Mouse (Mus musculus) cerebellum, postnatal 14 days (tissue): Measurements from ENCODE around the gene Nabp1.

ENCODE experiments used
- DNase-seq, 2 experiments: peaks; one replicate each; pipeline ENCODE4 v3.0.0; 2021; ENCODE audit warnings: mixed read lengths in 2 of 2

Gene Nabp1

DNA sequence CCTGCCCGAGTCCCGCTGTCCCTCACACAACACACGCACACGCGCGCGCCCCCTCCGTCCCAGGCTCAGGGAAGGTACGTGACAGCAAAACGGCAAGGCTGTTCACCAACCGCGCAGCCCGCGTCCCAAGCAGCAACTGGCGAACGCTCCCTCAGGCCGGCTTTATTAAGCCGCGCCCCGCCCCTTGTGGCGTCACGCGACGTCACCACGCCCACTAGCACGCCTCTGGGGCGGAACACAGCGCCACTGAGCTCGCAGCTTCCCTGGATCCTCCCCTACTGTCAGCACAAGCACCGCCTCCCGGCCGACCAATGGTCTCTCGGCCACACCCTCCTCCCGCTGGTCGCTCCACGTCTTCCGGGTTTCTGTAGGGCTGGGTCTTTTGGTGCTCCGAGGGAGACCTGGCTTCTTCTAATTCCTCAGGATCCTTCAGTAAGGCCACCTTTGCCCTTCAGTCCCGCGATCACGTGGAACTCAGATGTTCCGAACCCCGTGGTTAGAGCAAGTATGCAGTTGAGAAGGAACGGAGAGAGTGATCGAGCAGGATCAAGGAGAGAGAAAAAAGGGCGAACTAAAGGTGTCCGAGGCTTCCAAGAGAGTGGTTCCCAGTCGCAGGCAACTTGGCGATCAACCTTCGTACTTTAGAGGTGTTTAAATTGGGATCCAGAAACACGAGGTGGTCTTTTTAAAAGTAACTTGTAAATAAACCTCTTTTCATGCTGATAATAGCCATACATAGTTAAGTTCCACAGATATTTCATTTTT is at the start of gene Nabp1:
Gene Nabp1, minus strand, starts transcription at position 164 of the 765 bp plus-strand sequence.
- peak; percentile 98 to 99 for DNase-seq

DNA sequence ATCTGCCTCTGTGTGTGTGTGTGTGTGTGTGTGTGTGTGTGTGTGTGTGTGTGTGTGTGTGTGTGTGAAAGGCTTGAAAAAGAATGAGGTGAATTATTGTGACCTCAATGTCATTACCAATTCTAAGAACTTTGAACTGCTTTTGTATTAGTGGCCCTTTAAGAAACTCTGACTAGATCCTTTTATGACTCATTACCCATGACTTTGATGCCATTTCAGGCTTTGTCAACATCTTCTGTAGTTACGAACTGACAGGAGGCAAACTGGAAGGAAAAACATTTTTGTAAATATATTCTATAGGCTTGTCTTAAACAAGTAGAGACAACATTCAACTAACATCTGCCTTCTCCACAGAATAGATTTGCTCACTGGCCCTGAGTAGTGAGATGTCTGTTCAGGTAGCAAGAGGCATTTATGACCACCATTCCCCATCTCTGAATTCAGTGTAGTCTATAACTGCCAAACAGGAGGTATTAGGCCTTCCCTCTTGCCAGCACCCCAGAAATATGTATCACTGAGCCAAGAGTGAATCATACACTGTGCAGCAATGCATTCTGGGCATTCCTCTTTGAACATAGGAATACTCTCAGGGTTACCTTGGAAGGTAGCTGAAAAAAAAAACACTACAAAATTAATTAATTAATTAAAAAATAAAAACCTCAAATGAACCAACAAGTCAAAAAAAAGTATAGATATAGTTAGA is 47.5 kb upstream of the Nabp1 start:
- DNase-seq: no peak

DNA sequence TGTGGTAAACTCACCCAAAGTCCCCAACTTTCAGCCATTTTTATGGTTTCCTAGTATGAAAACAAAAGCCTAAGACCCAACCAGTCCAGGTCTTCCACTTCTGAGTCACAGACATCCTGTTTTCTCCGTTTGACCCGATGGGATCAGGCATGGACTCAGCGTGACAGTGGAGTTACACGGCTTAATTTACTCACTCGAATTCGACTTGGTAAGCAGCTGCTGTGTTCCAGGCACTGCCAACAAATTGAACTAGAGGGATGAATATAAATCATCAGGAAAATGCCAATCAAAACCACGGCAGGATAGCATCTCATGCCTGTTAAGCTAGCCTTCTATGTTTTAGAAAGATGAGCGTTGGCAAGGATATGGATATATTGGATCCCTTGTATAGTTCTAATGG is 43.4 kb upstream of the Nabp1 start:
- DNase-seq: peak; percentile 29 to 37

DNA sequence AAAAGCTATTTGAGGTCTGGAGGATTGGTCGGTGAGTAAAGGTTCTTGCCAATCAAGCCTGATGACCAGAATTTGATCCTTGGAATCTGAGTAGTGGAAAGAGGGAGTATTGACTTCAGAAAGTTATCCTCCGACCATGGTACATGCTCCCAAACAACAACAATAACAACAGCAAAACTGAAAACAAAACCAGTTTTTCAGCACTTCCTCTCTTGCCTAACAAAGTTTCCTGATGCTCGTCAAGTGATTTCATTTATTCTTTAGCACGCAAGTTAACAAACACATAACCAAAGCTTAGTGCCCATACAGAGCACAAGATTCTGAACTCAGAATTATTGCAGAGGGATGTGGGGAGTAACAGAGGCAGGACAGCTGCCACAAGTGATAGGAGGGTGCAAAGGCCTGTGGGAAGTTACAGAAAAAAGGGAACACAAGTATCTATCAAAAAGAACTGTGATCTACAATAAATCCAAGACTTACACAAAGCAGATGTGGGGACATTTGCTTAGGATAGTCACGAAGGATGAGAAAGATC is 42.1 kb upstream of the Nabp1 start:
- no peak for DNase-seq

DNA sequence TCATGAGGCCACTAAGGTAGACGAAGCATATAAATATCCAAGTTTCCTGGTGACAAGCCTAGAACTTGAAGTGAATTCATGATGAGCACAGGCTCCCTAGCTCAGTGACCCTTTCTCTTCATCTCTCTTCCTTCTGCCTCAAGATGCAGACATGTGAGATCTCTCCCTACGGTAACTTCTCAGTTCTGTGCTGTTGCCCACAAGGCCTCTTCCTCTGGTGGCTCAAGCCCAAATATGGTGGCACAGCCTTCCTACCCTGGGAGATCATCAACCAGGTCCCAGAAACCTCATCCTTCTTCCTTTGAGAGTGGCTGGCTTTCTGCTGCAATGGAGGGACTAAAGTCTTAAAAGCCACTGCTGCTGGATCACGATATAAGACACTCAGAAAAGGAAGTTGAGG is 40.9 kb upstream of the Nabp1 start:
- DNase-seq: no peak

DNA sequence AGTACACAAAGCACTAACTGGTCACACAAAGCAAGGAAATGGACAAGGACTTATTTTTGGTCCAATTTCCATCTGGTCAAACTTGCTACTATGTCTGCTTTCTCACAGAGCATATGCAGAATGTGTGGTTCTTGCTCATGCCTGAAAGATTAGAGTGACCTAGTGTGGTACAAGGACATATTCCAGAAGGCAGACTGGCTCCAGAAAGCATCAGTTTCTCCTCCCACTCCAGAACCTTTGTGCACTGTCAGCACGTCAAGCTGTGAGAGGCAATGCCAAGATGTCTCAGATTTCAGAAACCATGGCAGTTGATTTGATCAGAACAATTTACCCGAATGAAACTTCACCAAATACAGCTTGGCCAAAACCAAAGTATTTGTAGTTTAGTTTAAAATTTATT is 37.4 kb upstream of the Nabp1 start:
- DNase-seq: peak in 1 of 2 experiments; percentile 28

DNA sequence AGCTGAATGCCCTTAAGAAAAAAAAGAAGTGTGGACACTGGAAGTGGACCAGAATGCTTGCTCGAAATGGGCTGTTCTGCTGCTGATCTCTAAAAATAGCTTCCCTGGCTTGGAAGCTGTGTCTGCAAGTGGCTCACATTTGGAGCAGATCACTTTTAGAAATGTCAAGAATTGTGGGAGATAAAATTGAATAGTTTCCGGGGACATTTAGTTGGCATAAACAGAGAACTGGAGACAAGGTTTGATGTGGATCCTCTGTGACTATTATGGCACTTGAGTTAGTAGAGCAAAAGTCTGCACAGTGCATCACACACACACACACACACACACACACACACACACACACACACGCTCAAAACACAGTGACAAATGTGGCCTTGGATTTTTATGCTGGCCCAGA is 36.8 kb upstream of the Nabp1 start:
- peak in 1 of 2 experiments; percentile 17 for DNase-seq

DNA sequence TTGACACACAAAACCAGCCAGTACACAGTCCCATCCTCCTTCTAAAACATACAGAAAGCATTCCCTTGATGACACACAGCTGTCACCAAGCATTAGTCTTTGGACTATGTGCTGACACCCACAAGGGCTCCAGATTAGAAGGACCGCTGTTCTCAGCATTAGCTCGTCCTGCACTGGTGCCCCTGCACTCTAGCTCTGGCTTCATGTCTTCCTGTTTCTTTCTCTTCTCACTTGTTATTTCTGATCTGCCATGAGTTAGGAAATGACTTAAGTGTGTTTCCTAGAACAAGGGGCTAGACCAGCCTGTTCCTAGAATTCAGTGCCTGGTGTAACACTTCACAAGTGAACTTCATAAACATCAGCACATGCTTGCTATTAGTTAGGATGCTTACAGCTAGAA is 36.2 kb upstream of the Nabp1 start:
- no peak for DNase-seq

DNA sequence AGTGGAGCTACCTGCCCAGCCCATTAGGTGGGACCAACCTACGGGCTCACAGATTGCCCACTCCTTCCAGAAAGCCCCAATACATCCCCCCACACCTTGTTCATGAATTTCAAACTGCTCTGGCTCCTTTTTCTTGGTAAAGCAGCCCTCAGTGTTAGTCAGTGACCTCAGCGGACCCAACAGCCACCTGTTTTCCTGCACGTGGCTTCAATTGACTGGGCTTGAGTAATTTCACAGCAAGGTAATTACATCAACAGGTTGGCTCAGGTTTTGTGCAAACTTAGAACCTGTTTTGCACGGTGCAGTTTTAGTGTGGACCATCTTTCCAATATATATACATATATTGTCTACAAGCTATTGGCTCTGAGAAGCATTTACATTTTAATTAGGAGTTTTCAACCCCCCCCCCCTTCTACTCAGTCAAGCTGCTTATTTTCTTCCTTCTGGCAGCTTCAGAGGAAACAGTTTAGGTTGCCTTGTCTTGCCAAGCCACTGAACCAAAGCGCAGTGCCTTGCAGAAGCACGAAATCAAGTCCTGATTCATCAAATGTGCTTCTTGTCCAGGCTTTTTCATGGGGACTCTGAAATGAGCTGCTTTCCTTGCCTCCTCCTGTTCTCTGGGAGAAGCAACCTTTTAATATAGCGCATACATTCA is 35.0 kb upstream of the Nabp1 start:
- peak; percentile 19 to 34 for DNase-seq

DNA sequence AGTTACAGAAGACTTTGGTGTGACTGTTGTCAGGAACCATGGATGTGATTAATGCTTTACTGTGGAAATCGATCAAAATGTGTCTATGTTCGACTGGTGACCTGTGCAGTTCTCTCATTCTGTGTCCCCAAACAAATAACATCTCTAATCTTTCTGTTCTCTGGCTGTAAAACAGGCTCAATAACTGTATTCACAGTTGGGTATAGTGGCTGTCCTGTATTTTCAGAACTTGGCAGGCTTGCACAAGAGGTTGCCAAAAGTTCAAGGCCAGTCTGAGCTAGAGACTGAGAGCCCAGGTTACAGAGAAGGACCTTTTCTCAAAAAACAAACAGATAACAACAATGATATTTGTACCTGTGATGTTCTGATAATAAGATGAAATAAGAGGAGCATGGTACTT is 34.1 kb upstream of the Nabp1 start:
- peak in 1 of 2 experiments; percentile 27 for DNase-seq

DNA sequence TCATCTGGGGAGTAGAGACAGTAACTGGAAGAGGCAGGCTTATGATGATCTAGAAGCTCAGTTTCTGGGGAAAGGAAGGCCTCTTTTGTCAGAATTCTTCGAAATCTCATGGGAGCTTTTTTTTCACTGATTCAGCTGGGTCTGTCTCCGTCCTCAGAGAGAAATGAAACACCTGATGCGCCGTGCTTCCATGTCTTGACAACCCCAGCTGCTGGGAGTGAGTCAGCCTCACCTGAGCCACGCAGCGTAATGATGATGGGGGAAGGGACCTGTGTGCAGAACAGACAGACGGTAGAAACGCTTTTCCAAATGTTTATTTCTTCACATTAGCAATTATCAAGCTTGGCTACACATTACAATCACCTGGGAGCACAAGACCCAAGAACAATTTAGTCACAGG is 31.6 kb upstream of the Nabp1 start:
- no peak for DNase-seq

DNA sequence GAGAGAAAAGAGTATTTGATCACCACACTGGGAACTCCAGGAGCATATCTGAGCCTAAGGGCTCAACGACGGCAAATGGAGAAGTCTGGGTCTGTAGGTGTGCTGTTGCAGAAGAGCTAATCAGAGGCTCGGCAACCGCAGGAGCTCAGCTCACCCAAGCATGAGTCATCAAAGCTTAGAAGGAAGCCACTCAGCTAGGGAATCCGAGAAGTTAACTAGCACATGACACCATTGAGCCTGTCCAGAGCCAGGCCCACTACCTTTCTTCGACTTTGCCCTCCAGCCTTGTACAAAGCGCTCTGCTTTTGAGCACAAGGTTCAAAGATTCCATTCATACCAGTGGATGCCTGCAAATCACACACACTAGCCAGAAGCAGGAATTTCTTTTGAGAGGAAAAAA is 30.9 kb upstream of the Nabp1 start:
- no peak for DNase-seq

DNA sequence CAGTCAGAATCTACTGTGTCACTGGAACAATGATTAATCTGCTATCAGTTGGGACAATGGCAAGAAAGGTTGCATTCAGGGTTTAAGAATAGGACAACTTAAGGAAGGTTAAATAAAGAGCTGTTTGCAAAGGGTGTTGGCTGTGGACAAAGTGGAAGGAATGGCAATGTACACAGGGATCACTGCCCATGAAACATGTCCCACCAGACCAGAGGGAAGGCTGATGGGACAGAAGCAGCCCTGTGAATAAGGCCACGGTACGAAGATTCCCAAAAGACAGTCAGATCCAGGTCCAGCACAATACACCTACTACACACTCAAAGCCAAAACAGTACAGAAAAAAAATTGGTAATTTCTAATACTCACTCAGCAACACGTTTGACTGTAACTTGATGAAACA is 30.3 kb upstream of the Nabp1 start:
- DNase-seq: no peak

DNA sequence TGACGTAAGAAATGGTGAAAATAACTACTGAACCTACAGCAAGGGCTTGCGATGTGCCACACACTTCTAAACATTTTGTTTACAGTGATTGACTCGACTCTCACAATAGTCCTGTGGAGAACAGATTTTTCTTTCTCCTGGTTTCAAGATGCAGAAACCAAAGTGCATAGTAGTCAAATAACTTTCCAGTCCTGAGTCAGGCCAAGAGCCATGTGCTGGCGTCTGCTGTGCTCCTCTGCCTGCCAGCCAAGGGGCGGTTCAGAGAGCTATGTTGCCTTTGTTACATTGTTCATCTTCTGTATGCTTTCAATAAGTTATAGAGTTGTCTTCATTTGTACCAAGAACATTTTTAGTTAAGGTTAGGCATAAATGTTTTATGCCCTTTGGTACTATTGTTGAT is 29.2 kb upstream of the Nabp1 start:
- DNase-seq: no peak

DNA sequence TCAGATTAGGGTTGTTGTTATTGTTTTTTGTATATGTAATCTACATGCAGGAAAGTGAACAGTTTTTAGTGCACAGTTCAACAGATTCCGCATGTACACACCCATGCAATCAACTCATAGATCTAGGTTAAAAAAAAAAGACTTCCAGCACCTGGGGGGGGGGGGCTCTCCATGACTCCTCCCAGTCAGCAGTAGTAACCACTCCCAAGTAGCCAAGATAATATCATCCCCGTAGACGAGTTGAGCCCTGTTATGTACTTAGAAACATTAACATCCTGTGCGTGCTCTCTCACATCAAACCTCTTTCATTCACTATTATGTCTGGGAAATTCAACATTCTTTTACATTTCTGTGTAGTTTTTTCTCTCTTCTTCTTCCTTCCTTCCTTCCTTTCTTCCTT is 28.0 kb upstream of the Nabp1 start:
- DNase-seq: no peak

DNA sequence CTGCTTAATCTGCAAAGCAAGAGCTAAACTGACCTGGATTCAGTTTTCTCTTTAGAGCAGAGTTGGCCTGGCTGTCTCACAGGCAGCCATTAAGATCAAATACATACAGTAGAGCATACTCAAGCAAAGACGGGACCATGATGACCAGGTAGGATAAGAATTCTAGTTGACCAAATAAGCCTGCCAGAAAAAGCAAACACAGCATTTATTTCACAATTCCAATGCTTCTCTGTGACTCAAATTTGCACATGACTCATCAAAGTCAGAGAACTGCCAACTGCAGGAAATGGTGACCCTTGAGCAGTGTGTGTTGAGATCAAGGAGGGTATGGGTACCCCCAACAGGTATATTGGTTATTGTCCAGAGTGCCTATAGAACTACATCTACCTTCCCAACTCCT is 27.4 kb upstream of the Nabp1 start:
- no peak for DNase-seq

DNA sequence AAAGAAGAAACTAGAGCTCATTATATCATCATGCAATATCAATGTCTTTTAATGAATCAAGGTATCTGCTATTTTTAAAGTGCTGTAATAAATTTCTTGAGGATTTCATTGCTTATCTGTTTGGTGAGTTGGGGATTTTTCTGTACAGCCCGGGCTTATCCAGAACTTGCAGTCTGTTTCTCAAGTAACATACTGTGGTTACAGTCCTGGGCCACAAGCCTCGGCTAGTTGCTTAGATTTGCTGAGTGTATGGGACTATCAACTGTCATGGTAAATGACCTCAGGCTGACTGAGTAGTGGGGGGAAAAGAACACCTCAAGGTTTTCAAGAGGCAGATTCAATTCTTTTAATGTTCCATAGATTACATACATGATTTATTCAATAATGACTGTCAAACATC is 24.8 kb upstream of the Nabp1 start:
- no peak for DNase-seq

DNA sequence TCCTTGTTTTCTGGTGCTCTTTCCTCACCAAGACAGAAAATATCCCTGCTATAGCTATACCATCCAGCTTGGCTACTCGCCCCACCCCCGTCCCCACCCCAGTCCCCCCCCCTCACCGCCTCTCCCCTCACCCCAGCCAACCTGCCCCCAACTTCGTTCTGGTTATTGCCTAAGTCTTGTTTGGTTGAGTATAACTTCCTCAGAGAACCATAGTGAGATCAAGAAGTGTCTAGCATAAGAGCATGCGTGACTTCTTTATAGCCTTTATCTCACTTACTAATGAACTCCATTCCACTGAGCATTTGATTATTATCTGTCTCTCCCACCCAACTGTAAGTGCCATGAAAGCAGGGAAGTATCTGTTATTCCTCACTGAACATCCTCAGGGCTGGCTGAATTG is 24.1 kb upstream of the Nabp1 start:
- no peak for DNase-seq

DNA sequence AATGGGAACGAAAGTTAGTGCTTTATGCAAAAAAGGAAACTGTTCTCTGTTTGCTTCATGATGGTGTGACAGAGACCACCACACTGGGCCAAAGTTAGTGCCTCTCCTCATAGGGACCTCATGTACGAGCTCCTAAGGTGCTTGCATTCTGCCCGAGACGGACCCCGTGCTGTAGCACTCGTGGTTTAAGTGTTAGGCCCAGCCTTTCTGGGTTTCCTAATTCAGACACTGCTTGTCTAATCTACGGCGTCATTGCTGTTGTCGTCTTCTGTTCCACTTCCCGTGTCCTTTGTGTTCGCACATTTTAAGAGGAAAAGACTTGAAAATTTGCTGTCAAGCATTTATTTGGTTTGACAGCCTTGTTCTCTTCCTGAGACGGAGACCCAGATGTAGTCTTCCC is 23.0 kb upstream of the Nabp1 start:
- no peak for DNase-seq

DNA sequence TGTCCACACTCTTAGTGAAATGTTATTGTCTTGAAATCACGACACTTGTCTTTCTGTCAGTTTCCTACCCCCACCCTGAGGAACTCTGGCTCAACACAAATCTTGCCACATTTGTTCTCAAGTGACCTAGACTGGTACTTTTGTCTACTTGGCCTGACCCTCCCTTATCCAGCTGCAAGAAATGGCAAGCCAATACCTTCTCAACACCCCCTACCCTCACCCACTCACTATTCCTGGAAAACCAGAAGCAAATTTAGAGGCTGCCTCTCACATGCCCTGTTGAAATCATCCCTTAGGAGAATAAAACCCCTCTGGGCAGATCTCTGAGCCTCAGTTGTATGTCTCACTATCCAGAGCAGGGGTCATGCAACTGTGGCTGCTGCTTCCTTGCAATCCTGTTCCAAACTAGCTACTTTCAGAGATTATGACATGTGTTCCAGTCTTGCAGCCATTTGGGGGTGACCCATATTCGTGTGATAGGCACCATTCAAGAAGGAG is 20.4 kb upstream of the Nabp1 start:
- no peak for DNase-seq

DNA sequence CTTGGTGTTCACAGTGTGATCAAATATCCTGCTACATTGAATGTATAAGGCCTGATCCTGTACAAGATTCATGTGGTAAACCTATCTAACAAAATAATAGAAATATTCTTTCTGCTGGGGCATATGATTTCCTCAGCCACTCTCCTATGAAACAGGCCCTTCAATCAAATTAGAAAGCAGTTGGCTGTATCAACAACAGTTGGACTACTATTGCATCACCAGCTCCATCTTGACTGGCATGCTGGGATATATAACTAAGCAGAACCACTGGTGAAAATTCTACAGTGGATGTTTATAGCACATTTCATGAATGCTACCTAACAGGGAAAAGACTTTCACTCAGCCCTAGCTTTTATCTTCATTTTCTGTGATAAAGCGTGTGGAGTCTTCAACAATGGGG is 17.9 kb upstream of the Nabp1 start:
- no peak for DNase-seq

DNA sequence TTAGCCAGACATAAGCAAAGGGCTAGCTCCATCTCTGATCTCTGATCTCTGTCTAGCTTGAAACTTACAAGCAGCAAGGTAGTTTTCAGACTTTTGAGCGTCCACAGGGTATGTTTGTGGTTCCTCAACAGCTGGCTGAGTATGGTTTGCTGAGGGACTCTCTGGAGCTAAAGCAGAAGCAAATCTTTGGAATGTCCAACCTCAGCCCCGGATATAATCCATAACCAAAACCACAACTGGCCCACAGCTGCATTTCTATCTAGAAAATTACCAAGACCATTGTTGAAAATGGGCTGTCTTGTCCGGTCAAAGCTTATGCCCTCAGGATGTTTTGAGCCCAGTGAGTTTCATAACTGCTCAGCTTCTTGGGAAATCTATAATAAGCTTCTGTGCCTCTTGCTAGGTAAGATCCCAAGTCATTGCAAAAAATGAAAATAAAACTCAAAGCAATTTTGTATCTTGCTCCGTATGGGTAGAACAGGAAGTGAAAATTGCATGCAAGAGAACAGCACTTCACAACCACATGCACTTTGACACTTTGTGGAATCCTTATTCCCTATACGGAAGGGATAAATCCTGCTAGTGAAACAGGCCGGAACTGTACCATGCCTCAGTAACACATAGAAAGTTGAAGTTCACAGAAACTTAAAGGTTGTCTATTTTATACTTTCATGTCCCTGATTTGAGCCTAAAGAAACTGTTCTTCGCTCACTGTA is 15.5 kb upstream of the Nabp1 start:
- DNase-seq: no peak

DNA sequence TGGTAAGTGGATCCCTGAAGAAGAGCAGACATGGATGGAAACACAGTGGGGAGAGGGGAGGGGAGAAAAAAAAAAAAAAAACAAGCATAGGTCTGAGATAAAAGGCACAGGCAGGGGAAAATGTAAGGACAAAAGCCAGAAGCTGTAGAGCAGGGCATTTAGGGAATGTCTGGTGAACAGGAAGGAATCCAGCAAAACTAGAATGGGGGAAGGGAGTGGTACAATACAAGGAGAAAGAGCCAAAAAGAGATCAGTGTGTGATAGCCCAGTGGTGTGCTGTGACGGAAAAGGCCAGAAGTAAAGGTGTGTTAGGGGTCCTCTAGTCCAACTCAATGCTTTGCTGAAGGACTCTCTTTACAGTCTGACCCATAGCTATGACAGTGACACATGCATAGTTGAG is 8.1 kb upstream of the Nabp1 start:
- no peak for DNase-seq
